Mouse (Mus musculus) adrenal gland, postnatal 4 days (tissue): ENCODE results near the gene Hyou1. TPM values are rescaled to one million over a fixed set of nuclear protein-coding genes. Genes with fewer than 3 reads are reported as not detected.
"Not testable (repeated sequence)": the region's sequence is repeated elsewhere in the genome, so short reads cannot be mapped to it uniquely, and the experiment has no call there.

ENCODE experiments used
- DNase-seq, 2 experiments: peaks; one replicate each; pipeline ENCODE4 v3.0.0; 2021 to 2022; ENCODE audit warnings: low spot score in 2 of 2, mixed read lengths in 2 of 2
- total RNA-seq, 2 experiments: library from RNA; stranded (reverse); gene quantifications; 2 replicates each; pipeline ENCODE4 v1.2.3; 2021

The Hyou1 gene
- total RNA-seq, 2 experiments from 2014 or later, result 125 to 126 TPM

DNA sequence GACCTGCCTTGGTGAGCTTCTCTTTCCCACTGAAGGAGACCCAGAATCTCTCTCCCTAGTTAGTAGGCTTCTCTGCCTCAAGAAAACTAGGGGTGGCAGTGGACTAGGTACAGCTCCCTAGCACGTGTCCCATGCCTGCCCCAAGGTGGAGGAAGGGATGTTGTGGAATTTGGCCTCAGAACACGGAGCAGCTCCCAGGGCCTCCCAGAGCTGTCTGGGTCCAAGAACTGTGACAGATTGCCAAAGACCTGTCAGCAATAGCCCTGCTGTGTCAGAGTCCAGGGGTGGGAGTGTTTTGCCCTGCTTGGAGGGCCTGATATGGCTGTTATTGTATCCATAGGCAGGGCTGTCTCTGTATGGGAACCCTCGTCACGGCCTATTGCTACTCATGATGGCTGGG, 21.8 kb downstream of the Hyou1 start:
- no peak for DNase-seq

DNA sequence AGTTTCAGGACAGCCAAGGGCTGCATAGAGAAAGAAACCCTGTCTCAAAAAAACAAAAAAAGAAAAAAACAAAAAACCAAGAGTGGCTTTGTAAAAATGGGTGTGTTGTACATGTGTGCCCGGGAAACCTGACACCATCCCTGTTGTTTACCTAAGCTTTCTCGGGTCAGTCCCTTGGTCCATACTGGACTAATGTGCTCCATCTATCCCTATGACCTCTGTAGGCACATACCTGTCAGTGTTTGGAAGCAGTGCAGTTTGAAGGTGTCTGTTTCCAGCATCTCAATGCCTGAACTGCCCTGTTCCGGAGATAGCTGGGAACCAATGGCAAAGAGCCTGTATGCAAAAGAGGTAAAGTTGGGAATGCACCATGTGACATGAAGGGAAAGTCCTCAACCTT, 25.7 kb downstream of the Hyou1 start:
- no peak for DNase-seq

DNA sequence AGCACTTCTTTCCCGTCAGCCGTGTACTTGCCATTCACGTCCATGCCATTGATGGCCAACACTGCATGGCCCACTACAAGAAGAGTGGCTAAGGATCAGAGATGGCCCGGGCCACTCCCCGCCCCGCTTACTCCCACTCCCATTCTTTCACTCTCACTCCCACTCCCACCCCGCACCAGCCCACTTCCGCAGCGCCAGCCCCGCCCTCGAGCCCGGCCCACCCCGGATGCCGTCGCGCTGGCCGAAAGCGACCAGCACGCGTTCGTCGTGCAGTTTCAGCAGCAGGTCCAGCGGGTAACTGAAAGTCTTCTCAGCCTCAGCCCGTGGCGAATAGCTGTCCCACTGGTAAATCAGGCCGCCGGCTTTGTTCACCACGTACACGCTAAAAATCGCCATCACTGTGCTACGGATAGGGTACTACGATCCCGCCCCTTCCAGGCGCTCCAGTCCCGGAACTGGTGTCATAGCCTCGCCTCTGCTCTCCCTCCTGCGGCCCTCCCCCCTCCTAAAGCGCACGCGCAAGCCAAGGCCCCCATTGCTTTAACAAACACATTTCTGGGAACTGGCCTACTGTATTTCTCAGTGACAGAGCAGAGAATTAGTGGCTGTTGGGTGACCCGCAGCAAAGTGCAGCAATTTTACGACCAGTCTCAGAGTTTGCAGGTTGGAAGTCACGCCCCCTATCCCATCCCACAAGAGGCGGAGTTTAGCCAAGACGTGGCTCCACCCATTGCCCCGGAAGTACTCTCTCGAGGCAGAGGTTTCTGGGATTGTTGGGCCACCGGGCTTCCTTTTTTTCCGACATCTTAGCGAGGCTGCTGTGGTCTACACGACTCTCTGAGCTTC, 27.8 kb downstream of the Hyou1 start, which contains the start of the genes Rps25 and Trappc4:
Gene Rps25 (plus strand): TSS at position 234 of the 846 bp plus-strand sequence.
Gene Trappc4 (minus strand): TSS at position 695 of the 846 bp plus-strand sequence.
- DNase-seq, result peak; percentile 71 to 88

DNA sequence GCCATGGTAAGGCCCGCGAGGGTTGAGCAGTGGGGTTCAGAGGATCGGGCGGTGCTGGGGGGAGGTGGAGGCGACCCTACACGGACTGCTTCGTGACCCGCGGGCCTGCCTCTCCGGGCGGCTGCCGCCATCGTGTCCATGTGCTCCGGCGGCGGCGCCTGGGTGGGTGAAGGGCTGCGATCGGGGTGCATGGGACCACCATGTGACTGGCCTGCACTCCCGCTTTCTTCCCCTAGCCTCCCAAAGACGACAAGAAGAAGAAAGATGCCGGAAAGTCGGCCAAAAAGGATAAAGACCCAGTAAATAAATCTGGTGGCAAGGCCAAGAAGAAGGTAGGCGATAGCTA, 28.4 kb downstream of the Hyou1 start:
- no peak for DNase-seq

DNA sequence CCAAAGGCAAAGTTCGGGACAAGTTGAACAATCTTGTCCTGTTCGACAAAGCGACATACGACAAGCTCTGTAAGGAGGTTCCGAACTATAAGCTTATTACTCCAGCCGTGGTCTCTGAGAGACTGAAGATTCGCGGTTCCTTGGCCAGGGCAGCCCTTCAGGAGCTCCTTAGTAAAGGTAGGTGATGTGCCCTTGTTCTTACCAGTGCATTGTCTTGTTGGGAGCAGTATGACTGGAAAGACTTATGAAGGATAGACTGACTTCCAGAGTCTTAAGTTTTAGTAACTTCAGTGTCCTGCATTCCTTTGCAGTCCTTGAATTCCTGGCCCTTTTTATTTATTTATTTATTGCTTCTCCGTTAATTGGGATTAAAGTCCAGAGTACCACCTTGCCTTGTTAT, 29.4 kb downstream of the Hyou1 start:
- not testable (repeated sequence) for DNase-seq

DNA sequence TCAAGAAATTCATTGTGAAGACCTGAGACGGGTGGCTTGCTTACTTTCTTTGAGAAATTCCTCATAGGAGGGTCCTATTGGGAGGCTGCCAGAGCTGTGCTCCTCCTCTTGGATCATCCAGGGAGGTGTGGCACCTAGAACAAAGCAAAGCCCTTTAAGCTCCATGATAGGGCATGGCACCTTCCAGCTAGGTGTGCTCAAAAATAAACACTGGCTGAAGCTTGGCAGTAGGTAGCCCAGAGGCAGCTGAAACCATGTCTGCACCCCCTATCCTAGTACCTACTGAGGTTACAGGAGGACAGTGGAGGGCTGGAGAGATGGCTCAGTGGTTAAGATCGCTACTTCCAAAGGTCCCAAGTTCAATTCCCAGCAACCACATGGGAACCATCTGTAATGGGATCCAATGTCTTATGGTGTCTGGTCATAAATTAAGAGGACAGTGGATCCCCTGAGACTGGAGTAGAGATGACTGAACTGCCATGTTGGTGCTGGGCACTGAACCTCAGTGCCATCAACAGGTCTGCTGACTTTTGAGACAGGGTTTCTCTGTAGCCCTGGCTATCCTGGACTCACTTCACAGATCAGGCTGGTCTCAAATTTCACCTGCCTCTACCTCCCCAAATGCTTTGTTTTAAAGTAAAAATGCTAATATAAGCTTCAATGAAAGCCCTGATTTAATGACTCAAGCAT, 31.5 kb downstream of the Hyou1 start:
- DNase-seq, result no peak

DNA sequence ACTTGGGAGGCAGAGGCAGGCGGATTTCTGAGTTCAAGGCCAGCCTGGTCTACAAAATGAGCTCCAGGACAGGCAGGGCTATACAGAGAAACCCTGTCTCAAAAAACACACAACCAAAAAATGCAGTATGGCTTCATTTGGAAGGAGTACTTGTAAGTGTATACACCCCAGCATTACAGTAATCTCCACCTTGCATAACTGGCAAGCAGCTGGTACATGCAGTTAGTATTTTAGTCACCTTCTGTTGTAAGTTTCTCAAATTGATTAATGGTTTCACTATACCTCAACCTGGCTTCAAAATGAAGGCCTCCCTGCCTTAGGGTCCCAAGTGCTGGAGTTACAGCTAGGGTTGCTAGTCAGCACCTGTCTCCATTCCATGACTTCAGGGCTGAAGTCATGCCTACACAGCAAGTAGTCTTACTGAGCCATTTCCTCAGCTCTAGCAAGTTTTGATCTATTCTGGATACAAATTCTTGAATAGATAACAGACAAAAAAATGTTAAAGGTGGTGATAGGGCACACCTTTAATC, 32.4 kb downstream of the Hyou1 start:
- no peak for DNase-seq

DNA sequence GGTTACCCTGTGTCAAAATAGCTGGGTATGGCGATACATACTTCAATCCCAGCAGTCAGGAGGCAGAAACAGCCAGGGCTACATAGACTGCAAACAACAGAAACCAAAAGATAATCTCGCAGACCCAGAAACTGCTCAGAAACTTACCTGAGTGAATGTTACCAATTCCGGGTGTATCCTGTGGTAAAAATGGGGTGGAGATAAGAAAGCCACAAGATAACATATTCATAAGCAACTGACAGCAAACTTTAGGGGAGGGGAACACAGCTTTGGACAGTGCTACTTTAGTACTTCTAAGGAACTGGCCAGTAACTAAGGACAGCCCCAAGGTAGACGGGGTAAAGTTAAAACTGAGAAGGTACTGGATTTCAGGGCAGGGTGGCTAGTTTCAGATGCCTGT, 33.0 kb downstream of the Hyou1 start:
- DNase-seq, result no peak

DNA sequence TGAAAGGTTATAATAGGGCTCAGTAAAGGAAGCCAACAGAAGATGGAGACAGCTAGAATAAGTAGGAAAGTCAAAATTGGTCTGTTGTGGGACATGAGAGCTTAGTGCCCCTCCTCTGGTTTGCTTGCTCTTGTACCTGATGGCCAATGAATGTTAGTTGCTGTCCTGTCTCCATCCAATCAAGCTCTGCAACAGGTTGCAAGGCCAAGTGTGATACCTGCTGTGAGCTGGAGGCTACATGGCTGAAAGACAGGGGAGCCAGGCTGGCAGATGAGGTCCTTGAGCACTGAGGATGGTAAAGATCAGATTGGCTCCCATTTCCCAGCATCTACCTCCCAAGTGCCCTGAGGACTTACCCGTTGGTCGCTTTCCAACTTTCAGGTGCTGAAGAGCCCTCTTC, 33.5 kb downstream of the Hyou1 start:
- no peak for DNase-seq

DNA sequence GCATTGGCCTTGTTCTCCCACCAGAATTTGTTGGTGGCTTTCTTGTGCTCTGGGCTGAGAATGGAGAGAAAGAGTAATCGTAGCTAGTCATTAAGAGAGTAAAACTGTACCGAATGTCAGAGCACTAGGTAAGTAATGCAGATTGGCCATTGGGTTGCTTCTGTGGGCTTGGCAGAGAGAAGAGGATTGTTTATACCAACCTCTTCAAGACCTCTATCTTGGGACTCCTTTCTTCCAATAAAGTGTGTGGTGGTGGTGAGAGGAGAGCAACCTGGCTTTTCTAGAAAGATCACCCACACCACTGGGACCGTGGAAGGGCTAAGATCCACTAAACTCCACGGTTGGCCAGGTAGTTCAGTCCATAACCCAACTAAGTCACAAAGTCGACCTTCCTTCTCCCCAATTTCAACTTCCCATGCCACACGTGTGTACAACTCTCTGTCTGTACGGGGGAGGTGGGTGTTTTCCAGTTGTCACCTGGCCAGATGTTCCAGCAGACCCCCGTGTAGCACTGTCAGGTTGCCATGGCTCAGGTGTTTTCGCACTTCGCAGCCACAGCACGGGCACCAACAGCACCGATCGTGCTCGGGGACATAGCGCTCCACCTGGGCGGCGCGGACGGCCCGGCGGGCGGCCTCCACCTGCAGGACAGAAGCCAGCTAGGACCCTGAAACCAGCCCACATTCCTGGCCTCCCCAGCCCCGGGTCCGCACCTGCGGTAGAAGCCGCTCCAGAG, 38.0 kb downstream of the Hyou1 start:
- no peak for DNase-seq

DNA sequence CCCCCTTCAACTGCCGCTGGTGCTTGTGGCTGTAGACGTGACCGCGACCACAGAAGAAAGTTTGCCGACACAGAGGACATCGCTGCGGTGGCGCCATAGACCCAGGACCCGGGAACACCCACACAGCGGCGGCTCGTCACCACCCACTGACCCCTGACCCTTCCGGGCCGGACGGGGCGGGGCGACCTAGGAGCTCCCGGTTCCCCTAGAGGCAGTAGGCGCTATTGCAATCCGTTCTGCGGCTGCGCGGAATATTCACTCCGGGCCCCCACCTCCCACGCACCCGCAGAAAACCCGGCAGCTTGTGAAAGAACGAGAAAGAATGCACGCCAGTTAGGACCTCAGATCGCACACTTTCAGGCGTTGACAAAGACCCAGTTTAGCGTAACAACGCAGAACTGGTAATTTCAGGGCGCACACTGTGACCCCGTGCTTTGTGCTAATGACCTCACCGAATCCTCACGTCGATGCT, 38.6 kb downstream of the Hyou1 start:
- DNase-seq, result peak; percentile 92 to 93

DNA sequence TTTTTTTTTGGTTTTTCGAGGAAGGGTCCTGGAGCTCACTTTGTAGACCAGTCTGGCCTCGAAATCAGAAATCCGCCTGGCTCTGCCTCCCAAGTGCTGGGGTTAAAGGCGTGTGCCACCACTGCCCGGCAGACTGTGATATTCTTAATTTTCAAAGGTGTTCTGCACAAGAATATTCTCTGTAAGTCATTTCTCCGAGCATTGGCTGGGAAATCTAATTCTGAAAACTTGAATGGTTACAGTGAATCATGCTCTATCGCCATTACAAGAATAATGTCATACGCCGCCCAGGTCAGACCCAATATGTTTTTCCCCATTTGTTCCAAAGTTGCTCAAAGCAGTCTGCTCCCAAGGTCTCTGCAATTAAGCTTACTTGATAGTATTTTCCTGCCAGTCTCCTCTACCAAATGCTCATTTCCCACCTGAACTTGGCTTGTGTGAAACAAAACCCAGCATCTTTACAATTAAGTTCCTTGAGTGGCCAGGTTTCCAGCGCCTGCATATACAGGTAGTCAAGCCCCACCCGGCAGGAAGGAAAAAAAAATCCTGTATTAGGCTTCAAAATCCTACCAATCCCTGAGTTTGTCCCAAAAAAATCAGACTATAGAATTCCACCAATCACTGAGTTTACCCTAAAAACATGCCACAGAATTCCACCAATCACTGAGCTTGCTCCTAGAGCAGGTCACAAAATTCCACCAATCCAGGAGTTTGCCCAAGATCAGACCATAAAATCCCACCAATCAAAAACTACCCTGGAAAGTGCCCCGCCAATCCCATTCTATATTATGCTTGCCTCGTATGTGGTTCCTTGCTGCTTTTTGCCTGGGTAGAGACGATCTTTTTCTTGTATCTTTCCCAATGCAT, 39.5 kb downstream of the Hyou1 start, which contains the start of gene Ccdc84:
Gene Ccdc84 (minus strand): TSS at position 51 of the 867 bp plus-strand sequence.
- no peak for DNase-seq

DNA sequence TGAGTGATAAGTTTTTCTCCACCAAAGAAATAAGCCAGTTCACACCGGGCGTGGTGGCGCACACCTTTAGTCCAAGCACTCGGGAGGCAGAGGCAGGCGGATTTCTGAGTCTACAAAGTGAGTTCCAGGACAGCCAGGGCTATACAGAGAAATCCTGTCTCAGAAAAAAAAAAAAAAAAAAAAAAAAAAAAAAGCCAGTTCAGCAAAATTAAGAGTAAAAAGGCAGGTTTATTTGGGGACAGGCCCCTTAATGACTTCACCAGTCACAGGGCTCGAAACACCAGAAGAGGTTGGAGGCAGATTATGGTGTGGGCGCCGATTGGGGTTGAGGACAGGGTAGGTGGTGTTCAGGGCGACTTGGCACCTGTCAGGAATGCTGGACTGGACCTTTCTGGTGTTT, 40.4 kb downstream of the Hyou1 start:
- DNase-seq, result not testable (repeated sequence)

DNA sequence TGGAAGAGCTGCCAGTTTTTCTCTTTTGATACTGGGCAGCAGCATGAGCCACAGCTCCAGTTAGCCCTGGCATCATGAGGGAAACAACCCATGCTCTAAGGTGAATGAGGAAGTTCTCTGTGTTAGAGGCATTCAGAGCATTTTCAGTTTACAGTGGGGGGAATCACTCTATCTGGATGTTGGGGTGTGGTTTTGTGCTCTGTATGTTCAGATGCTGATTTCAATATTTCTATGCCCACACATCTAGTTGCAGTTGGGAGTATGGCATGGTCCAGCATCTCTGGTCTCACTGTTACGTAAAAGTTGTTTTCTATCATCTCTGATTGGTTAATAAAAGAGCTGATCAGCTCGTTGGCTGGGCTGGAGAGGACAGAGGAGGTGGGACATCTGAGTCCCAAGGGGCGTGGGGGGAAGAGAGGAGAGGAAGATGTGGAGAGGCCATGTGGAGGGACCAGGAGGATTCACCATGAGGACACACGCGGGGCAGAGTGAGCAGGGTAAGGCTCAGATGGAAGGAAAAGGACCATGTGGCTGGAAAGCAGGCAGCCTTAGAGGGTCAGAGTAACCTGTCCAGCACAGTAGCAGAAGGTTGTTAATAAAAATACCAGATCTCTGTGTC, 41.1 kb downstream of the Hyou1 start:
- DNase-seq, result no peak

DNA sequence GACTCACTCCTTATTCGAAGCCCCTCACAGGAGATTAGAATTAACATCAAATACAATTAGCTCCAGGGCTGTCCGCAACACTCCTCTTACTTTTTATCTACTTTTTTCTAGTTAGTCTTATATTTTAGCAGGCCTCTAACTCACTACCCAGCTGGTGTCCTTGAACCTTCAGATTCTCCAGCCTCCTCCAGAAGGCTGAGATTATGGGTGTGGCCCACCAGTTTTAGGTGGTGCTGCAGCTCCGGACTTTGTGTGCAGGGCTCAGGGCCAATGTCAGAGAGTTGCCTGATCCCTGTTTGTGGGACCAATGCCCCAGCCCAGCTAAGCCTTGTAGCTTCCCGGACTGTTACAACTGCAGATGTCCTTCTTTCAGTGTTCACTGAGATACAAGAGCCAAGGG, 44.3 kb downstream of the Hyou1 start:
- DNase-seq, result no peak

DNA sequence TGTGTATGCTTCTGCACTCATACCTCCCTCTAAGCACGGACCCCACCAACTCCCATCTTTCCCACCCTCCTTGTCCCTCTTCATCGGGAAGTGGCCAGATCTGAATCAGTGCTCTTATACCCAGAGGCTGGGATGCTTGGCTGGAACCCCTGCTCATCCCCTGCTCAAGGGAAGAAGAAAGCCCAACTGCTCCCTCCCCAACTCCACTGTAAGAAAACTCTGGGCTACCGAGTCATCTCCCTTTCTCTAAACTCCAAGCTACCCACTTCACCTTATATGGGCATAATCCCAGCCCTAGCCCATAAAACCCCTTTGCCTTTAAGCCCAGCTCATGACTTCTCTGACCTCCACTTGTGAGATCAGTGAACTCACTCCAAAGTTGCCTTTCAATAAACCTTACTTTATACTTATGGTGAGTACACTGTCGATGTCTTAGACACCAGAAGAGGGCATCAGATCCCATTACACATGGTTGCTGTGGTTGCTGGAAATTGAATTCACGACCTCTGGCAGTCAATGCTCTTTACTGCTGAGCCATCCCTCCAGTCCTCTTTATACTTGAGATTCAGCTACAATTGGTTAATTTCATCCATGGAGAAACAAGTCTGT, 53.4 kb downstream of the Hyou1 start:
- no peak for DNase-seq

DNA sequence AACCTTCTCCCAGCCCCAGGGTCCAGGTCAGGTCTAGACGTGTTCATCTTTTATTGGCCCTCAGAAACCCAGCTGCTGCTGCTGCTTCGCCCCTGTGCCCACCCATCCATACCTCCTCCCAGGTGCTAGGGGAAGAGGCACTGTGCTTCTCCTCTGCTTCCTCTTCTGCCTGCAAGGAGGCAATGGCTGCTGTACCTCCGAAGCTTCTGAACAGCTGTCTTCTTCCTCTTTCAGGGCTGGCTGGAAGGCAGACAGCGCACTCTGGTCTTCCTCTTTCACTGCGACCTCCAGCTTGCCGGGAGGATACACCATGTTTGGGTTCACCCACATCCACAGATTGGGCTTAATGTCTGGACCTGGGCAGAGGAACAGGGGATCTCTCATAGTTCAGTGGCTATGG, 56.5 kb downstream of the Hyou1 start:
- no peak for DNase-seq

DNA sequence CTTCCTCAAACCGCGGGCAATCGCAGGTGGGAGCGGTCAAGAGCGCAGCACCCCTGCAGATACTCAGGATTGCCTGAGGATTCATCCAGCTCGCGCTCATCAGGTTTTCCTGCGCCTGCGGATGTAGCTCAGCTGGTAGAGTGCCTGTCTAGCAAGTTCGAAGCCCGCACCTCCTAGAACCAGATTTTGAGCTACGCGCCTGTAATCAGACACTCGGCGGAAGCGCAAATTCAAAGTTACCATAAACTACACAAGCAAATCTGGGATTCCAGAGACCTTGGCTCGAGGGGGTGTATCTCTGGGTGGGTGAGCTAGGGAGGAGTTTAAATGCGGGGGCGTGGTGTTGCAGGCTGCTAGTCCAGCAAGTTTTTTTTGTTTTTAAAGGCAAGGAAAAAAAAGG, 61.7 kb downstream of the Hyou1 start, which contains the start of gene Foxr1:
Gene Foxr1 (minus strand): TSS at position 176 of the 400 bp plus-strand sequence.
- no peak for DNase-seq
